Mouse (Mus musculus): Measurements from ENCODE around the gene Gm42906.

DNA sequence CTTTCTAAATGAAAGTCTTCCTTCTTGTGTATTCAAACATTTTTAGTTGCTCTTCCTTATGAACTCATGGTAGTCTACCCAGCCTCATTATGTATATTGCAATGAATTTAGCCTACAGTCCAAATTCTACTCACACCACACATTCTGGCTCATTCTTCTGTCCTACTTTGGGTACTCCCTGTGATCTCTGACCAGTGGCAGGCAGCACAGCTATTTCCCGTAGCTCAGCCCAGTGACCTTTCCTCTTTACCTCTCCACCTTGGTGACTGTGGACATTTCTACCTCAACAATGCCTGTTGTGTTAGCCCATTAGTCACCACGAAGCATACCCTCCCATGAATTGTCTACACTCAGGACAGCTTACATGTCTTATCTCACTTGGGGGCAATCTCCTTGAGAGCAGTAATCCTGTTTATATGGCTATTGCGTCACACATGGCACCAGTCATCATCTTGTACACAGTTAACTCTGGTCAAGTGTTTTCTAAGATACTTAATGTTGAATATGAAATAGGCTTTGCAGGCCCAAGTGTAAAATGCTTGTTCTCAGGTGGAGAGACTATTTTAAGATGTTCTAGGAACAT, 257.7 kb downstream of the Gm42906 start:
- TF ChIP-seq CTCF (IDR thresholded peaks at IDR 0.05) (no peak), EP300 (IDR thresholded peaks at IDR 0.05) (peak; percentile 99)

All from lung, postnatal 0 days (tissue).